Mouse (Mus musculus) left cerebral cortex, adult 2 months (tissue): ENCODE measurements at regions not wholly inside any gene's neighbourhood (a gene's known extent, or its start where the extent isn't known, plus 50 kb on each side); places are given as distances from the start of the nearest gene placed in this dataset.

Experiments used
- DNase-seq, 2 experiments: peaks; one replicate each; pipeline ENCODE4 v3.0.0; 2021 to 2022; ENCODE audit warnings: low spot score in 2 of 2, mixed read lengths in 1 of 2; ENCODE audit errors: extremely low spot score in 1 of 2
- H3K27ac ChIP-seq: fragments of 200-600 bp; 2 replicates; pipeline ENCODE4 v1.8.1; 2022
- H3K4me3 ChIP-seq: fragments of 200-600 bp; 2 replicates; pipeline ENCODE4 v1.8.1; 2022
- CTCF ChIP-seq: fragments of 200-600 bp; IDR thresholded peaks from 2 replicates; pipeline ENCODE4 v1.8.1; 2022; ENCODE audit warnings: antibody characterized with exemption, mild to moderate bottlenecking, moderate library complexity
- intact Hi-C: fragments of 180-260 bp; cut with DNase I; formaldehyde crosslinking; loops from one replicate; pipeline ENCODE4 v1.15.1; 2025

DNA sequence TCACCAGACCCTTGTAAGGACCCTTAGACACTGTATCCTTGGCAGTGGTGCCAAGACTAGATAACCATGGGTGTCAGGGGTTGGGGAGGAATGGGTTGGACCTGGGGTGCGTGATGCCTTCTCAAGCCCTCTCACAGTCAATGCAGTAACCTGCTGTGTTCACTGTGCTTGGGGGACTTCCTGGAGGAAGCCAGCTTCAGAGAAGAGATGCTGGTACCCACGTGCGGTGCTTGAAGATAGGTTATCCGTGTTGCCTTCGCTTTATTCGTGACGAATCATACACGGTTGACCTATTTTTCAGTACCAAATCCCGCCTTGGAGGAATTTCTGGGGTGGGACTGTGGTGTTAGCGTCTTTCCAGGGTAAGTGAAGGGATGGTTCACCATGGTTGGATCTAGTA is 138.1 kb upstream of the Rtl1 start:
- no peak for TF ChIP-seq CTCF
- DNase-seq = no peak
- Histone ChIP-seq H3K27ac (no peak overlapping the region), H3K4me3 (no peak overlapping the region)
- intact Hi-C loops = no loop called here

DNA sequence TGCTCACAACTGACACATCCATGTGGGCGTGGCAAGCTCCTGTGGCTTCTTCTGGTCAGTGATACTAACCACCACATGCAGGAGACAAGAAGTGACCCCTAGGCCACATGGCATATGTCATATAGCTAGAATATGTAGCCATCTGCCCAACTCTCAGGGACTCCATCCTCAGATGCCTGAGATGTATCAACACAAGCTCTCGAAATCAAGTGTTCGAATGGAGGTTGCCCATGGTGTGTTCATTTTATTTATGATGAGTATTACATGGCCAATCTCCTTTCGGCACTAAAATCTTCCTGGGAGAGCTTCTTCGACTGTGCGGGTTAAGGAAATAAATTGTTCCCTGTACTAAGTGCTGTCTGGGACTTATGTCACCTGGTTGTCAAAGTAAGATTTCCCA is 138.8 kb upstream of the Rtl1 start:
- no peak for TF ChIP-seq CTCF
- no peak overlapping the region for H3K4me3 ChIP-seq
- no peak overlapping the region for H3K27ac ChIP-seq
- intact Hi-C loops = no loop called here
- DNase-seq = no peak

- intact Hi-C loops = loop anchor here (10.0 kb wide), 1 partner anchor 308 kb away; no protein-coding TSS in a partner anchor
- Histone ChIP-seq H3K27ac (no peak overlapping the region), H3K4me3 (no peak overlapping the region)
- no peak for DNase-seq
- TF ChIP-seq CTCF = no peak
These were observed 142.4 kb upstream of the Rtl1 start for GRCm38 (mm10) chr12:109742486-109742885.

GRCm38 (mm10) chr12:109743036-109743650 is 143.0 kb upstream of the Rtl1 start:
- intact Hi-C loops = loop anchor here (10.0 kb wide), 1 partner anchor 308 kb away; no protein-coding TSS in a partner anchor
- no peak overlapping the region for H3K4me3 ChIP-seq
- no peak for TF ChIP-seq CTCF
- no peak overlapping the region for H3K27ac ChIP-seq
- no peak for DNase-seq

GRCm38 (mm10) chr12:109744186-109744585 is 144.1 kb upstream of the Rtl1 start:
- no peak for DNase-seq
- Histone ChIP-seq H3K27ac (no peak overlapping the region), H3K4me3 (no peak overlapping the region)
- intact Hi-C loops = loop anchor here (10.0 kb wide), 1 partner anchor 309 kb away; no protein-coding TSS in a partner anchor
- no peak for TF ChIP-seq CTCF

- H3K27ac ChIP-seq = peak overlapping the region; percentile 32; the same call in 1 of the 2 replicates
These were observed 145.8 kb upstream of the Rtl1 start for GRCm38 (mm10) chr12:109745731-109746484.

GRCm38 (mm10) chr12:109747201-109747600 is 147.1 kb upstream of the Rtl1 start:
- intact Hi-C loops = loop anchor here (5.0 to 10.0 kb wide), 3 partner anchors 225 to 845 kb away; no protein-coding TSS in a partner anchor
- H3K27ac ChIP-seq = no peak overlapping the region
- TF ChIP-seq CTCF = no peak
- peak in 1 of 2 experiments; percentile 11 for DNase-seq
- H3K4me3 ChIP-seq = no peak overlapping the region

More at GRCm38 (mm10) chr12:109745731-109746484, 145.8 kb upstream of the Rtl1 start:
- no peak for DNase-seq
- H3K4me3 ChIP-seq = no peak overlapping the region
- TF ChIP-seq CTCF = no peak
- intact Hi-C loops = loop anchor here (5.0 to 10.0 kb wide), 3 partner anchors 226 to 844 kb away; no protein-coding TSS in a partner anchor

- H3K27ac ChIP-seq = peak overlapping the region; percentile 36; the same call in 1 of the 2 replicates
- no peak overlapping the region for H3K4me3 ChIP-seq
- TF ChIP-seq CTCF = no peak
- intact Hi-C loops = loop anchor here (2.0 to 10.0 kb wide), 4 partner anchors 225 to 845 kb away; no protein-coding TSS in a partner anchor
- peak in 1 of 2 experiments; percentile 15 for DNase-seq
These were observed 147.6 kb upstream of the Rtl1 start for GRCm38 (mm10) chr12:109747776-109748175.

DNA sequence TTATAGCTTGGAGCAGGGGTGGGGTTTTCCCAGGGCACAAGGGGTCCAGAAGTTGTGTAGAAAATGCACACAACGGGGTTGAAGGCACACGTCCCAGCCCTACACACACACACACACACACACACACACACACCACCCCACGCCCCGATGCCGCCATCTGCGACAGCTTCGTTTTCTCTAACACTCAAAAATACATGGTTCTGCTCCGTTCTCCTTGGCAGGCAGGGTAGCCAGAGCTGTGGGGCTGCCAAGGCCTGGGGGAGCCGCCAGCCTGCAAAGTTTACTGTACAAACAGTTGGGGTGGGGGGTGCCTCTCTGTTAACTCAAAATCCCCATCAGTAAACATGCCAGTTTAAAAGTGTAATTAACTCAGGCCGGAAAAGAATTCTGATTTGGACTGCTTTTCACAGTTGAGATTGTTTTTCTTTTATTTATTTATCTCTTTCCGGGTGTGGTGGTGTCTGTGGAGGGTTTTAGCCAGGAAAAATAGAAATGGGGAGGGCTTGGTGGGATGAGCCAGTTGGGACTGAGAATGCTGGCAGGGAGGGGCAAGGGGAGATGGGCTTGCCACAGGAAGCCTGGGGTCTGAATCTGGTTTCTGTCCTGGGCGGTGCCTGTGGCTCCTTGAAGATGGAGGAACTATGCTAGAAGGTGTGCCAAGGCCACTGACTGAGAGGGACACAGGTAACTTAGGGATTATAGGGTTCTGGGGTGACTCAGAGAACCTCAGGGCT is 148.4 kb upstream of the Rtl1 start:
- Histone ChIP-seq H3K27ac (peak overlapping the region; percentile 73; the same call in 1 of the 2 replicates), H3K4me3 (no peak overlapping the region)
- peak; percentile 44 to 57 for DNase-seq
- intact Hi-C loops = loop anchor here (2.0 to 10.0 kb wide), 4 partner anchors 224 to 846 kb away; no protein-coding TSS in a partner anchor
- TF ChIP-seq CTCF = no peak

DNA sequence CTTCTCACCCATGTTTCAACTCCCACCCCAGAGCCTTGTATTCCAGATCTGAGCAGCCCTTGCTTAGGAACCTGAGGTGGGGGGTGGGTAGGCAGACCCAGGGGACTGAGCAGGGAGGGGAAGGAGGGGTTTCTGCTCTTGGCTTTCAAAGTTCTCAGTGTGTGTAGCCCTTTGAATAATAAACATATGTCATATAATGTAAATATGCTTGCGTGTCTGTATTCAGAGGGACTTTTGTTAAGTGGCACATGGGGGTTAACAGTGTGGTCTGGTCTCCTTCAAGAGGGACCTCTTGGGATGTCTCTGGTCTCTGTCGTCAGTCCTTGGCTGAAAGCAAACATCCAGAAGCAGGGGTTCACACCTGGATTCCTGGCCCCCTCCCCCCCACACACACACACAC is 149.1 kb upstream of the Rtl1 start:
- no peak for DNase-seq
- intact Hi-C loops = loop anchor here (2.0 to 10.0 kb wide), 4 partner anchors 223 to 847 kb away; no protein-coding TSS in a partner anchor
- Histone ChIP-seq H3K4me3 (no peak overlapping the region), H3K27ac (peak overlapping the region; percentile 73)
- no peak for TF ChIP-seq CTCF

GRCm38 (mm10) chr12:109749711-109750243 is 149.6 kb upstream of the Rtl1 start:
- no peak overlapping the region for H3K4me3 ChIP-seq
- peak; percentile 51 for TF ChIP-seq CTCF
- peak; percentile 78 to 81 for DNase-seq
- H3K27ac ChIP-seq = peak overlapping the region; percentile 73
- intact Hi-C loops = loop anchor here (2.0 to 10.0 kb wide), 5 partner anchors 223 to 847 kb away; no protein-coding TSS in a partner anchor
